Mouse (Mus musculus): ENCODE results near the gene Pam16. TPM values are rescaled to one million over a fixed set of nuclear protein-coding genes. Genes with fewer than 3 reads are reported as not detected.

Gene Pam16
- polyA plus RNA-seq, 1 experiment from 2014 or later: 139 TPM

DNA sequence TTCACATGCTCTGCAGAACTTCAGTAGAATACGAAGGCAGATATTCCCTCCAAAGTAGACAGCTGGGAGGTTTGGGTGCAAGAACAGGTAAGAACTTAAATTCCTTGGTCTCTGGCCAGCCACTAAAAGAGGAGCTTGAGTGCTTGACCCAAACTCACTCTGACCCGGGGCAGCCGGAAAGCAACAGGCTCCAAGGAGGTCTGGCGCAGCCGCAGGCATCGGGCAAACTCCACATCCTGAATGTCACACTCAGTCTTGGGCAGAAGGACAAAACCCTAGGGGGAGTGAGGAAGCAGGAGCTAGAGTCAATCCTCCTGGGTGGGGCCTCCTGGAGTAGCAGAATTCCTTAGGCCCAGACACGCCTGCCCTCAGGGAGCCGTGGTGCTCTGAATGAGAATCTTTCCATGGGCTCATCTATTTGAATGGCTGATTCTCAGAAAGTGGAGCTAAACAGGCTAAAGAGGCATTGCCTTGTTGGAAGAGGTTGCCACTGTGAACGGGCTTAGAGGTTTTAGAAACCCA is 4.2 kb upstream of the Pam16 start:
- no peaks in the 10 kb centered on the region for H3K9me3 ChIP-seq (ENCODE audit: control insufficient read depth, low read length)
- no peak for ATAC-seq
- H3K4me3 ChIP-seq (ENCODE audit: low read length): no peak overlapping the region
- WGBS: 95% methylated on average over 9 of the region's 9 CpGs
- H3K9ac ChIP-seq (ENCODE audit: low read depth, low read length): no peak overlapping the region
- H3K4me2 ChIP-seq (ENCODE audit: low read length): no peak overlapping the region
- no peak overlapping the region for H3K27ac ChIP-seq (ENCODE audit: low read depth, low read length)
- H3K36me3 ChIP-seq (ENCODE audit: control insufficient read depth, insufficient read depth, low read length): 0 out of 2 replicates have a peak, but pooled peaks cover 12% of the 10 kb centered on the region
- no peaks in the 10 kb centered on the region; the same call in 1 of the 2 replicates for H3K4me1 ChIP-seq (ENCODE audit: control insufficient read depth, insufficient read depth, low read depth, low read length)
- no peaks in the 10 kb centered on the region for H3K27me3 ChIP-seq (replicated peaks; ENCODE audit: control insufficient read depth, insufficient read depth, low read length)

DNA sequence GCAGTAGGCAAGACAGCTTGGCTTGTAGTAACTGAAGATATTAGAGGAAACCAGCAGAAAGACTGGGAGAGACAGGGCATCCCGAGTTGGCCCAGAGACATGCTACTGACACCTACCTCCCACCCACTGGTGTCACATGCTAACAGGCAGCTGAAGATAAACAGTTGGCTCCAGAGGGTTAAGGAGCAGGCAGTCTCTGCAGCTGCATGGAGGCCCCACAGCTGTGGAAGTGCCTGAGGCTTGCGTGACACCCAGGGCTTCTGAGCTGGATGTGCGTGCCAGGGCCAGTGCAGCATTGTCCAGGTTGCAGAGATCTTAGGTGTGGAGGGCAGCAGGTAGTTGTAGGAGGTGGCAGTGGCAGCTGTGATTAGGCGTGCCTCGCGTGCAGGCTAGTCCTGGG is 2.3 kb upstream of the Pam16 start:
- ATAC-seq: no peak
- 0 out of 2 replicates have a peak, but pooled peaks cover 9% of the 10 kb centered on the region for H3K36me3 ChIP-seq (ENCODE audit: control insufficient read depth, insufficient read depth, low read length)
- no peak overlapping the region for H3K4me3 ChIP-seq (ENCODE audit: low read length)
- no peak overlapping the region for H3K9ac ChIP-seq (ENCODE audit: low read depth, low read length)
- H3K27me3 ChIP-seq (replicated peaks; ENCODE audit: control insufficient read depth, insufficient read depth, low read length): no peaks in the 10 kb centered on the region
- H3K27ac ChIP-seq (ENCODE audit: low read depth, low read length): no peak overlapping the region
- peaks cover 11% of the 10 kb centered on the region for H3K4me1 ChIP-seq (ENCODE audit: control insufficient read depth, insufficient read depth, low read depth, low read length)
- no peaks in the 10 kb centered on the region for H3K9me3 ChIP-seq (ENCODE audit: control insufficient read depth, low read length)
- no peak overlapping the region for H3K4me2 ChIP-seq (ENCODE audit: low read length)
- WGBS: 91% methylated on average over 6 of the region's 6 CpGs

DNA sequence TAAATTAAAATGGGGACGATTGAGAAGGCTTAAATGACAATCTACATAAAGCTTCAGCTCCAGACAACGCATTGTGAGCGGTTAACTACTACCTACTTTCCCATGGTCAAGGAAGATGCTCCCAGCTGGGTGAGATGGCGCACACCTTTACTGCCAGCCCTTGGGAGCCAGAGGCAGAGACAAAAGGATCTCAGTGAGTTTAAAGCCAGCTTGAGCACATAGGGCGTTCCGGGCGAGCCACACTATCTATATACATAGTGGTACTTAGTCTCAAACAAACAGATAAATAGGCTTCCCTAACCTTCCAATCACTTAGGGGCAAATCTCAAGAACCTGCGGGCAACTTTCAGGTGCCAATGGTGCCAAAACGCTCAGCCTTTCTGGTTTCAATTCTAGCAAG is 714 bp downstream of the Pam16 start:
- Histone ChIP-seq H3K4me3 (ENCODE audit: low read length) (peak overlapping the region; percentile 76), H3K9ac (ENCODE audit: low read depth, low read length) (peak overlapping the region; percentile 88), H3K27ac (ENCODE audit: low read depth, low read length) (peak overlapping the region; percentile 89), H3K36me3 (ENCODE audit: control insufficient read depth, insufficient read depth, low read length) (0 out of 2 replicates have a peak, but pooled peaks cover 3% of the 10 kb centered on the region), H3K4me2 (ENCODE audit: low read length) (peak overlapping the region; percentile 64), H3K27me3 (replicated peaks; ENCODE audit: control insufficient read depth, insufficient read depth, low read length) (no peaks in the 10 kb centered on the region), H3K4me1 (ENCODE audit: control insufficient read depth, insufficient read depth, low read depth, low read length) (peaks cover 11% of the 10 kb centered on the region), H3K9me3 (ENCODE audit: control insufficient read depth, low read length) (no peaks in the 10 kb centered on the region)
- peak; percentile 22 for ATAC-seq
- WGBS: 12% methylated on average over 9 of the region's 9 CpGs

DNA sequence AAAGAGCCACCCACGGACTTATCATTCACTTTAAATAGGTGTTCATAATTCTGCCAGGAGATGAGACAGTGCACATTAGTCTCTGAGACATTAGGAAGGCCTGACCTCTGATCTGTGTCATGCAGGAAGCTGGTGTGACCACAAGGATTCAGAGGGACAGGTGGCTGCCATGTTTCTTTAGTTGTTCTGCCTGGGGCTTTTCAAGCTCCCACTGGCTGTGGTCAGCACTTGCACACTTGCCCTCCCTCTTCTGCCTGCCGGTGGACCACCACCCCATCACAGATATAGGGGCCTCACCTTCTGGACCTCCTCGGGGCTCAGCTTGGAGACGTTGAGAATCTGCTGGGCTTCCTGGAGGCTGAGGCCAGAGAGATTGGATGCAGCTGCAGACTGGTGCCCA is 8.0 kb downstream of the Pam16 start:
- H3K9me3 ChIP-seq (ENCODE audit: control insufficient read depth, low read length): no peaks in the 10 kb centered on the region
- no peak overlapping the region for H3K27ac ChIP-seq (ENCODE audit: low read depth, low read length)
- H3K36me3 ChIP-seq (ENCODE audit: control insufficient read depth, insufficient read depth, low read length): peaks cover 20% of the 10 kb centered on the region
- no peaks in the 10 kb centered on the region for H3K4me1 ChIP-seq (ENCODE audit: control insufficient read depth, insufficient read depth, low read depth, low read length)
- H3K4me2 ChIP-seq (ENCODE audit: low read length): no peak overlapping the region
- ATAC-seq: no peak
- H3K27me3 ChIP-seq (replicated peaks; ENCODE audit: control insufficient read depth, insufficient read depth, low read length): no peaks in the 10 kb centered on the region
- H3K4me3 ChIP-seq (ENCODE audit: low read length): no peak overlapping the region
- 82% methylated on average over 4 of the region's 4 CpGs for WGBS
- no peak overlapping the region for H3K9ac ChIP-seq (ENCODE audit: low read depth, low read length)

DNA sequence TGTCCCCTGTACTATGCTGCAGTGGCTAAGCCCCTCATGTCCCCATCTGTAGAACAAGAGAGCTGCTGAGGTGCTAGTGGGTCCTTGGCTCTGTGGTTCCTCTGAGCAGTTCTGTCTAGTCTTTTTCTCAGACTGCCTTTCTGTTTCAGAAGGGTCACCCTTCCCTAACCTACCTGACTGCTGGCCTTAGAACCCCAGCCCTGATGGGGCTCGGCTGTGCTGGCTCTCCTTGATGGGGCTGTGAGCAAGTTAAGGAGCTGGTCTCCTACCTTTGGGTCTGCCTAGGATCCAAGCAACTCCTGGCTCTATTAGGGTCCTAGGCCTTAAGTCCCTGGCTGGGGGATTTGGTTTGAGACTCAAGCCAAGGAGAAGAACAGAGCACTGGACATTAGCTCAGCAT is 9.5 kb downstream of the Pam16 start:
- Histone ChIP-seq H3K9me3 (ENCODE audit: control insufficient read depth, low read length) (no peaks in the 10 kb centered on the region), H3K4me3 (ENCODE audit: low read length) (no peak overlapping the region), H3K27ac (ENCODE audit: low read depth, low read length) (no peak overlapping the region), H3K4me1 (ENCODE audit: control insufficient read depth, insufficient read depth, low read depth, low read length) (no peaks in the 10 kb centered on the region), H3K36me3 (ENCODE audit: control insufficient read depth, insufficient read depth, low read length) (peaks cover 27% of the 10 kb centered on the region), H3K27me3 (replicated peaks; ENCODE audit: control insufficient read depth, insufficient read depth, low read length) (no peaks in the 10 kb centered on the region), H3K4me2 (ENCODE audit: low read length) (no peak overlapping the region), H3K9ac (ENCODE audit: low read depth, low read length) (no peak overlapping the region)
- ATAC-seq: no peak
- WGBS: 94% methylated on average over 1 of the region's 1 CpGs

DNA sequence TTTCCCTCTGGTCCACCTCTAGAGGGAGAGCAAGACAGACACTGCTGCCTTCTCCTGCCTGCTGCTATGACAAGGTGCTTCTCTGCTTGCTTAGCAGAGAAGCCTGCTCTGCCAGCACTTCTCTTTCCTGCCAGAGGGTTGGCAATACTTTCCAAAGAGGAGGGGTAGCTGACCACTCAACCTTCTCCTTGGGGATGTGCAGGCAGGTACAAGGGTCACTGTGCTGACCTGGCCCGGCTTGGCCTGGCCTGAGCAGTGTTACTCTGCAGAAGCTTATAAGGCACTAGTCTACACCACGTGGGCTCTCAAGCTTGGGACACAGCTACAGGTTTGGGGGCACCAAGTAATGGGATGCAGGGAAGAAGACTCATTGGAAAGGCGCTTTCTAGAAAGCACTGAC is 10.1 kb downstream of the Pam16 start:
- 89% methylated on average over 3 of the region's 3 CpGs for WGBS
- H3K4me1 ChIP-seq (ENCODE audit: control insufficient read depth, insufficient read depth, low read depth, low read length): no peaks in the 10 kb centered on the region
- H3K9me3 ChIP-seq (ENCODE audit: control insufficient read depth, low read length): no peaks in the 10 kb centered on the region
- no peak overlapping the region for H3K4me2 ChIP-seq (ENCODE audit: low read length)
- H3K27ac ChIP-seq (ENCODE audit: low read depth, low read length): no peak overlapping the region
- ATAC-seq: no peak
- peaks cover 30% of the 10 kb centered on the region for H3K36me3 ChIP-seq (ENCODE audit: control insufficient read depth, insufficient read depth, low read length)
- H3K27me3 ChIP-seq (replicated peaks; ENCODE audit: control insufficient read depth, insufficient read depth, low read length): no peaks in the 10 kb centered on the region
- no peak overlapping the region for H3K9ac ChIP-seq (ENCODE audit: low read depth, low read length)
- H3K4me3 ChIP-seq (ENCODE audit: low read length): no peak overlapping the region

DNA sequence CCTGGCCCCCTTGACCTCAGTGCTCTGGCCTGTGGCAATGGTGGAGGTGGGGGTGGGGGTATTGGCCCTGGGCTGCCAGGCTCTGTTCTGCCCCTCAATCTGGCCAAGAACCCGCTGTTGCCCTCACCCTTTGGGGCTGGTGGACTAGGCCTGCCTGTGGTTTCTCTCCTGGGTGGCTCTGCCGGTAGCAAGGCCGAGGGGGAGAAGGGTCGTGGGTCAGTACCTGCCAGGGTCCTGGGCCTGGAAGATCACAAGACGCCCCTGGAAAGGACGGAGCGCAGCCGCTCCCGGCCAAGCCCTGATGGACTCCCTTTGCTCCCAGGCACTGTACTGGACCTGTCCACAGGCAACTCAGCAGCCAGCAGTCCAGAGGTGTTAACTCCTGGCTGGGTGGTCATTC is 11.1 kb downstream of the Pam16 start:
- Histone ChIP-seq H3K27me3 (replicated peaks; ENCODE audit: control insufficient read depth, insufficient read depth, low read length) (no peaks in the 10 kb centered on the region), H3K9me3 (ENCODE audit: control insufficient read depth, low read length) (no peaks in the 10 kb centered on the region), H3K9ac (ENCODE audit: low read depth, low read length) (no peak overlapping the region), H3K4me2 (ENCODE audit: low read length) (no peak overlapping the region), H3K4me3 (ENCODE audit: low read length) (no peak overlapping the region), H3K36me3 (ENCODE audit: control insufficient read depth, insufficient read depth, low read length) (peaks cover 30% of the 10 kb centered on the region), H3K4me1 (ENCODE audit: control insufficient read depth, insufficient read depth, low read depth, low read length) (no peaks in the 10 kb centered on the region), H3K27ac (ENCODE audit: low read depth, low read length) (no peak overlapping the region)
- ATAC-seq: no peak
- WGBS: 95% methylated on average over 9 of the region's 9 CpGs

DNA sequence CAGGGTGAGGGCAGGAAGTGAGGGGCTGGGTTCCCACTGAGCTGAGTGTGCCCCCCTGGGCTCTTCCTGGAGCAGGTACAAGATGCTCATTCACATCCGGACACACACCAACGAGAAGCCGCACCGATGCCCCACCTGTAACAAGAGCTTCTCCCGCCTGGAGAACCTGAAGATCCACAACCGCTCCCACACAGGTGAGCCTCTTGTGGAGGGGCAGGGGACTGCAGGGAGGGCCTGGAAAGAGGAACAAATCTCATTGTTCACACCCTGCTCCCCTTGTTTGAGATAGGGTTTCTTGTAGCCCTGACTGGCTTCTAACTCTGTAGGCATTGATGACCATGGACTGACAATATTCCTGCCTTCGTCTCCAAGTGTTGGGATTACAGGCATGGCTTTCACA is 13.1 kb downstream of the Pam16 start:
- Histone ChIP-seq H3K27ac (ENCODE audit: low read depth, low read length) (no peak overlapping the region), H3K27me3 (replicated peaks; ENCODE audit: control insufficient read depth, insufficient read depth, low read length) (no peaks in the 10 kb centered on the region), H3K36me3 (ENCODE audit: control insufficient read depth, insufficient read depth, low read length) (peaks cover 30% of the 10 kb centered on the region), H3K4me2 (ENCODE audit: low read length) (no peak overlapping the region), H3K4me3 (ENCODE audit: low read length) (no peak overlapping the region), H3K9me3 (ENCODE audit: control insufficient read depth, low read length) (no peaks in the 10 kb centered on the region), H3K4me1 (ENCODE audit: control insufficient read depth, insufficient read depth, low read depth, low read length) (peaks cover 6% of the 10 kb centered on the region), H3K9ac (ENCODE audit: low read depth, low read length) (no peak overlapping the region)
- no peak for ATAC-seq
- 96% methylated on average over 7 of the region's 7 CpGs for WGBS

DNA sequence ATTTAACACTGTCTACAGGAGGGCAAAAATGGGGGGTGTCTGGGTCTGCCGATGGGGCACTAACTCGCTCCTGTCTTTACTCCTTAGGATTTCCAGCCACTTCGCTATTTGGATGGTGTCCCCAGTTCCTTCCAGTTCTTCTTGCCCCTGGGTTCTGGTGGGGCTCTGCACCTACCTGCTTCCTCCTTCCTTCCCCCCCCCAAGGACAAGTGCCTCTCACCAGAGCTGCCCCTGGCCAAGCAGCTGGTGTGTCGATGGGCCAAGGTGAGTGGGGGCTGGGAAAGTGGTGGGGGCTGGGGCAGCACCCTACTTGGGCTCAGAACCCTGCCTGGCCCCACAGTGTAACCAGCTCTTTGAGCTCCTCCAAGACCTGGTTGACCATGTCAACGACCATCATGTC is 13.6 kb downstream of the Pam16 start:
- Histone ChIP-seq H3K4me3 (ENCODE audit: low read length) (no peak overlapping the region), H3K27ac (ENCODE audit: low read depth, low read length) (no peak overlapping the region), H3K4me2 (ENCODE audit: low read length) (no peak overlapping the region), H3K27me3 (replicated peaks; ENCODE audit: control insufficient read depth, insufficient read depth, low read length) (no peaks in the 10 kb centered on the region), H3K9me3 (ENCODE audit: control insufficient read depth, low read length) (no peaks in the 10 kb centered on the region), H3K36me3 (ENCODE audit: control insufficient read depth, insufficient read depth, low read length) (peaks cover 30% of the 10 kb centered on the region), H3K9ac (ENCODE audit: low read depth, low read length) (no peak overlapping the region), H3K4me1 (ENCODE audit: control insufficient read depth, insufficient read depth, low read depth, low read length) (peaks cover 10% of the 10 kb centered on the region)
- no peak for ATAC-seq
- WGBS: 92% methylated on average over 5 of the region's 5 CpGs

Measured in hindbrain, embryonic 16.5 days (tissue).